Mouse (Mus musculus) cerebellum, adult 2 months (tissue): ENCODE measurements at regions not wholly inside any gene's neighbourhood (a gene's known extent, or its start where the extent isn't known, plus 50 kb on each side); places are given as distances from the start of the nearest gene placed in this dataset.

Experiments used
- DNase-seq, 2 experiments: peaks; one replicate each; pipeline ENCODE4 v3.0.0; 2021
- H3K27ac ChIP-seq: fragments of 200-500 bp; 2 replicates; pipeline ENCODE4 v1.5.1; 2012; ENCODE audit warnings: low read length, control low read depth, inconsistent platforms; ENCODE audit not compliant: insufficient read depth
- H3K27me3 ChIP-seq: fragments of 200-500 bp; 2 replicates; pipeline ENCODE4 v1.6.1; 2012; ENCODE audit warnings: inconsistent platforms, mild to moderate bottlenecking, low read length, moderate library complexity; ENCODE audit not compliant: control insufficient read depth, insufficient read depth
- H3K4me1 ChIP-seq: fragments of 200-500 bp; 2 replicates; pipeline ENCODE4 v1.6.1; 2011; ENCODE audit warnings: low read length; ENCODE audit not compliant: control insufficient read depth, insufficient read depth
- H3K4me3 ChIP-seq: fragments of 200-500 bp; replicated peaks from 2 replicates; pipeline ENCODE3; 2011; ENCODE audit warnings: mild to moderate bottlenecking, low read depth, low read length, control low read depth; ENCODE audit not compliant: insufficient read depth
- CTCF ChIP-seq: fragments of 200-500 bp; IDR thresholded peaks from 2 replicates; pipeline ENCODE4 v1.5.1; 2011; ENCODE audit warnings: low read depth, mild to moderate bottlenecking, control low read depth, low read length, moderate library complexity, borderline replicate concordance; ENCODE audit not compliant: insufficient read depth
- POLR2A ChIP-seq: fragments of 200-500 bp; IDR thresholded peaks from 2 replicates; pipeline ENCODE4 v1.6.1; 2011; ENCODE audit warnings: low read length, control low read depth, borderline replicate concordance; ENCODE audit not compliant: insufficient read depth
- WGBS: fragments of 180-500 bp; shearing (Covaris S2); methylation state at CpG from one replicate; pipeline ENCODE4 v1.1.7; 2018; 5-methylcytosine and 5-hydroxymethylcytosine counted together

- Histone ChIP-seq H3K27me3 (no peaks in the 10 kb centered on the region), H3K4me1 (no peaks in the 10 kb centered on the region), H3K4me3 (no peak overlapping the region), H3K27ac (no peak overlapping the region)
- no peak for TF ChIP-seq POLR2A
- no peak for TF ChIP-seq CTCF
- WGBS: 12% methylated on average over 4 of the region's 4 CpGs
- no peak for DNase-seq
Observed at GRCm38 (mm10) chr12:93549900-93550299, 1700.9 kb upstream of the Sel1l start.

DNA sequence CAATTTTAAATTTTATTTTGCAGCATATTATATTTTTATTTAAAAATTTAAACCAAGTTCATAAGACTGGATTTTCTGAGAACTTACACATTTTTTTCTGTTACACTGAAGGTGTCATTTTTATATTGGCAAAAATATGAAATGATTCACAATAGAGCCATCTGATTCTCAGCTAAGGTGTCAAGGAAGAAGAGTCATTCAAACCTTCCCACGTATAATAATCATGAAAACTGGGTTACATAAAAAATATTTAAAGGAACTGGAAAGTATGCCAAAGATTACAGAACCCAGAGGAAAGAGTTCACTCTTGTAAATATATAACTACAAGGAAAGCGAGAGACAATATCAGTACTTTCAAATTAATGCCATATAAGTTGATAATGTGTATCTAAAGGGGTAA is 1674.5 kb upstream of the Sel1l start:
- H3K27ac ChIP-seq: no peak overlapping the region
- no peak overlapping the region for H3K4me3 ChIP-seq
- H3K27me3 ChIP-seq: no peaks in the 10 kb centered on the region
- 74% methylated on average over 2 of the region's 2 CpGs for WGBS
- no peak for TF ChIP-seq CTCF
- no peak for TF ChIP-seq POLR2A
- no peaks in the 10 kb centered on the region for H3K4me1 ChIP-seq
- no peak for DNase-seq

DNA sequence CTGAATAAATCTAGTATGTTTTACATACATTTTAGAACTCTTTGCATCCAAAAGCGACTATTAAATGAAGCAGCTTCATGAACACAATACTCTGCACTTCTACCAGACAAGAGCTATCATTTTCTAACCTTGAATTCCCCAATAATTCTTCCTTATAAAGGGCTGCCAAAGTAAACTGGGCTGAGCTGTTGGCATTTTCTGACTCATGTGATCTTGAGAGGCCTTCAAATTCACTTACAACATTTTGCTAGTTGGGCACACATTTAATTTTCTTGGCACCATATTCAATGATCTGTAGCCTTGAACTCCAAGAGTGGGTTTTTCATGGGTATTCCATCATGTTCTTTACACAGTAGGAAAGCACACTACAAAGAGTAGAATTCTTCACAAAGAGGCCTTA is 1637.4 kb upstream of the Sel1l start:
- WGBS: 86% methylated on average over 1 of the region's 1 CpGs

DNA sequence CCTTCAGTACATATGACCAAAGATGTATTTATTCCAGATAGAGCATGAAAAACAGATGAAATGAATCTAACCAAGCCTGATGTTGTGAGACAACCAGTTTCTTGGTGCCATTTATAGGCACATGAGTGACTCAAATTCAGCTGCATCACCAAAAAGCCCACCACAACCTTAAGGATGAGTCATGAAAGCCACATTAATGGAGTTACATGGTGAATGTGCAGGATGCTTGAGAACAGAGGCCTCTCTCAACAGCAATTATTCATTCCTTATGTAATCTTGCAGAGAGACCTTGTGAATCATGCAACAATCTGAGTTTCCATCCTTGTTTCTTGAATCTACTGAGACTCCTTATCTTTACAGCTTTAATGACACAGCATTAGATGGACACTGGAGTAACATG is 1613.1 kb upstream of the Sel1l start:
- TF ChIP-seq POLR2A (no peak), CTCF (no peak)
- DNase-seq: no peak
- no peaks in the 10 kb centered on the region for H3K4me1 ChIP-seq
- H3K27ac ChIP-seq: no peak overlapping the region
- H3K27me3 ChIP-seq: no peaks in the 10 kb centered on the region
- no peak overlapping the region for H3K4me3 ChIP-seq

More for the DNA sequence above, 1637.4 kb upstream of the Sel1l start:
- H3K4me3 ChIP-seq: no peak overlapping the region
- no peaks in the 10 kb centered on the region for H3K4me1 ChIP-seq
- TF ChIP-seq CTCF (no peak), POLR2A (no peak)
- DNase-seq: no peak
- no peak overlapping the region for H3K27ac ChIP-seq
- no peaks in the 10 kb centered on the region for H3K27me3 ChIP-seq

GRCm38 (mm10) chr12:93449436-93449835 is 1600.5 kb upstream of the Sel1l start:
- no peak for DNase-seq
- Histone ChIP-seq H3K27me3 (no peaks in the 10 kb centered on the region), H3K4me3 (no peak overlapping the region), H3K4me1 (no peaks in the 10 kb centered on the region), H3K27ac (no peak overlapping the region)
- 92% methylated on average over 2 of the region's 2 CpGs for WGBS
- TF ChIP-seq CTCF (no peak), POLR2A (no peak)

GRCm38 (mm10) chr12:93429218-93429617 is 1580.3 kb upstream of the Sel1l start:
- no peak for TF ChIP-seq CTCF
- no peak for TF ChIP-seq POLR2A
- no peak overlapping the region for H3K4me3 ChIP-seq
- peak in 1 of 2 experiments; percentile 1 for DNase-seq
- no peaks in the 10 kb centered on the region for H3K27me3 ChIP-seq
- H3K27ac ChIP-seq: no peak overlapping the region
- no peaks in the 10 kb centered on the region for H3K4me1 ChIP-seq

GRCm38 (mm10) chr12:93427988-93428387 is 1579.0 kb upstream of the Sel1l start:
- no peaks in the 10 kb centered on the region for H3K27me3 ChIP-seq
- no peaks in the 10 kb centered on the region for H3K4me1 ChIP-seq

GRCm38 (mm10) chr12:93416381-93416780 is 1567.4 kb upstream of the Sel1l start:
- DNase-seq: no peak
- WGBS: 18% methylated on average over 6 of the region's 6 CpGs
- Histone ChIP-seq H3K4me3 (no peak overlapping the region), H3K27me3 (no peaks in the 10 kb centered on the region), H3K27ac (no peak overlapping the region), H3K4me1 (no peaks in the 10 kb centered on the region)
- TF ChIP-seq POLR2A (no peak), CTCF (no peak)

More at GRCm38 (mm10) chr12:93427988-93428387, 1579.0 kb upstream of the Sel1l start:
- no peak for DNase-seq
- H3K4me3 ChIP-seq: no peak overlapping the region
- WGBS: 36% methylated on average over 2 of the region's 2 CpGs
- no peak for TF ChIP-seq POLR2A
- TF ChIP-seq CTCF: no peak
- no peak overlapping the region for H3K27ac ChIP-seq
